Mouse (Mus musculus) neural tube, embryonic 14.5 days (tissue): ENCODE measurements around the gene Rbm28. TPM values are rescaled to one million over a fixed set of nuclear protein-coding genes. Genes with fewer than 3 reads are reported as not detected.
A peak's percentile ranks its signal among the peaks of the same experiment; 100 is the strongest.

ENCODE experiments used
- ATAC-seq: fragments of 200-750 bp; cut with Nextera tagmentation; 2 replicates; pipeline ENCODE4 v1.8.0; 2017; ENCODE audit warnings: low read depth, mild to moderate bottlenecking, moderate TSS enrichment, moderate library complexity
- H3K27ac ChIP-seq: fragments of 300-500 bp; sonication (generic); 2 replicates; pipeline ENCODE4 v1.5.1; 2014; ENCODE audit warnings: low read depth, mild to moderate bottlenecking, control low read depth, low read length, moderate library complexity, mixed read lengths
- H3K27me3 ChIP-seq: fragments of 300-500 bp; sonication (generic); 2 replicates; pipeline ENCODE4 v1.6.1; 2014; ENCODE audit warnings: low read length; ENCODE audit not compliant: control insufficient read depth, insufficient read depth
- H3K36me3 ChIP-seq: fragments of 300-500 bp; sonication (generic); 2 replicates; pipeline ENCODE4 v1.6.1; 2014; ENCODE audit warnings: low read length, mixed read lengths; ENCODE audit not compliant: control insufficient read depth, insufficient read depth
- H3K4me1 ChIP-seq: fragments of 300-500 bp; sonication (generic); 2 replicates; pipeline ENCODE4 v1.6.1; 2014; ENCODE audit warnings: low read length; ENCODE audit not compliant: control insufficient read depth, insufficient read depth
- H3K4me2 ChIP-seq: fragments of 300-500 bp; sonication (generic); 2 replicates; pipeline ENCODE4 v1.6.1; 2014; ENCODE audit warnings: mild to moderate bottlenecking, low read depth, low read length, control low read depth
- H3K4me3 ChIP-seq: fragments of 300-500 bp; sonication (generic); 2 replicates; pipeline ENCODE4 v1.5.1; 2014; ENCODE audit warnings: low read depth, low read length, control low read depth, mixed read lengths
- H3K9ac ChIP-seq: fragments of 300-500 bp; sonication (generic); replicated peaks from 2 replicates; pipeline ENCODE4 v1.6.1; 2014; ENCODE audit warnings: low read depth, mild to moderate bottlenecking, control low read depth, low read length, mixed read lengths
- H3K9me3 ChIP-seq: fragments of 300-500 bp; sonication (generic); 2 replicates; pipeline ENCODE4 v1.6.1; 2016; ENCODE audit warnings: low read length; ENCODE audit not compliant: control insufficient read depth
- WGBS: fragments of 180-500 bp; shearing (Covaris S2); extraction: QIAGEN DNeasy Blood & Tissue Kit; methylation state at CpG from one replicate; pipeline ENCODE4 v1.1.7; 2014; 5-methylcytosine and 5-hydroxymethylcytosine counted together
- polyA plus RNA-seq: library from polyadenylated mRNA; unstranded; fragments of >200 nt; fragmentation: Nextera tagmentation; extraction: Ambion mirVana; gene quantifications from 2 replicates; pipeline ENCODE4 v1.2.1, GENCODE M21; 2014

Gene Rbm28
- polyA plus RNA-seq, 1 experiment from 2014 or later: 44.5 TPM

GRCm38 (mm10) chr6:29137441-29137840 lies 27.4 kb downstream of the Rbm28 start:
- WGBS: 96% methylated on average over 9 of the region's 9 CpGs
- Histone ChIP-seq H3K4me1 (no peaks in the 10 kb centered on the region), H3K9ac (no peak overlapping the region), H3K27ac (no peak overlapping the region), H3K27me3 (no peaks in the 10 kb centered on the region), H3K4me3 (no peak overlapping the region), H3K9me3 (no peaks in the 10 kb centered on the region), H3K36me3 (peaks cover 32% of the 10 kb centered on the region), H3K4me2 (no peak overlapping the region)
- ATAC-seq: no peak

- peaks cover 47% of the 10 kb centered on the region for H3K36me3 ChIP-seq
- H3K4me1 ChIP-seq: no peaks in the 10 kb centered on the region
- H3K4me3 ChIP-seq: no peak overlapping the region
- H3K9me3 ChIP-seq: no peaks in the 10 kb centered on the region
- H3K27me3 ChIP-seq: no peaks in the 10 kb centered on the region
- H3K27ac ChIP-seq: no peak overlapping the region
- WGBS: 93% methylated on average over 9 of the region's 9 CpGs
- ATAC-seq: no peak
- H3K9ac ChIP-seq: no peak overlapping the region
- no peak overlapping the region for H3K4me2 ChIP-seq
These were observed 31.7 kb downstream of the Rbm28 start for GRCm38 (mm10) chr6:29133100-29133499.

- Histone ChIP-seq H3K4me3 (no peak overlapping the region), H3K27ac (no peak overlapping the region), H3K27me3 (no peaks in the 10 kb centered on the region), H3K9me3 (no peaks in the 10 kb centered on the region), H3K4me2 (no peak overlapping the region), H3K9ac (no peak overlapping the region), H3K36me3 (peaks cover 34% of the 10 kb centered on the region), H3K4me1 (no peaks in the 10 kb centered on the region)
- ATAC-seq: no peak
- 92% methylated on average over 7 of the region's 7 CpGs for WGBS
These were observed 37.9 kb downstream of the Rbm28 start for GRCm38 (mm10) chr6:29126878-29127426.

GRCm38 (mm10) chr6:29119990-29120389 lies 44.8 kb downstream of the Rbm28 start:
- WGBS: 86% methylated on average over 13 of the region's 13 CpGs
- H3K4me3 ChIP-seq: no peak overlapping the region
- H3K9ac ChIP-seq: no peak overlapping the region
- ATAC-seq: no peak
- H3K9me3 ChIP-seq: no peaks in the 10 kb centered on the region
- no peak overlapping the region for H3K4me2 ChIP-seq
- no peak overlapping the region for H3K27ac ChIP-seq
- H3K4me1 ChIP-seq: no peaks in the 10 kb centered on the region
- no peaks in the 10 kb centered on the region for H3K27me3 ChIP-seq
- peaks cover 7% of the 10 kb centered on the region; the same call in 1 of the 2 replicates for H3K36me3 ChIP-seq

DNA sequence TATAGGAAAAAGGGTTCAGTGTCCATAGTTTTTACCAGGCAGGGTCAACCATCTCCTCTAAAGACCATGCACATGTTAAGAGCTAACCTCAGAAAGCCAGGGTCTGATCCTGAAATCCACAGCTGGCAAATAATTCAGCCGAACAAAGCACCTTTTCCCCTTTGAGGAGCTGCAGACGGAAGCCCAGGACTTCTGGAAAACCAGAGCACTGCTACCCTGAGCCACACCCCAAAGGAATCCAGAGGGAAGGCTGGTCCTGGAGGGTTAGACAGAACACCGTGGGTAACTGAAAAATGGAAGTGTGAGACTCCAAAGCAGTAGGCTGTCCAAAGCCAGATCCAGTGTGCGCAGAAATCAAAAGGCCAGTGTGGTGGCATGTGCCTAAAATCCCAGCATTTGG lies 45.8 kb downstream of the Rbm28 start:
- Histone ChIP-seq H3K9ac (no peak overlapping the region), H3K27me3 (no peaks in the 10 kb centered on the region)
- no peak for ATAC-seq

GRCm38 (mm10) chr6:29118231-29118630 lies 46.6 kb downstream of the Rbm28 start:
- Histone ChIP-seq H3K4me3 (no peak overlapping the region), H3K36me3 (no peaks in the 10 kb centered on the region), H3K4me2 (no peak overlapping the region), H3K9ac (no peak overlapping the region), H3K27ac (no peak overlapping the region), H3K27me3 (no peaks in the 10 kb centered on the region), H3K9me3 (no peaks in the 10 kb centered on the region), H3K4me1 (no peaks in the 10 kb centered on the region)
- 0 out of 2 replicates have a peak, but pooled peaks have one; percentile 40 for ATAC-seq

More for the DNA sequence above, 45.8 kb downstream of the Rbm28 start:
- Histone ChIP-seq H3K4me3 (no peak overlapping the region), H3K27ac (no peak overlapping the region), H3K4me2 (no peak overlapping the region), H3K36me3 (no peaks in the 10 kb centered on the region), H3K4me1 (no peaks in the 10 kb centered on the region), H3K9me3 (no peaks in the 10 kb centered on the region)
- WGBS: 78% methylated on average over 4 of the region's 4 CpGs

- H3K4me2 ChIP-seq: no peak overlapping the region
- no peaks in the 10 kb centered on the region for H3K27me3 ChIP-seq
- H3K9me3 ChIP-seq: no peaks in the 10 kb centered on the region
- no peaks in the 10 kb centered on the region for H3K4me1 ChIP-seq
- WGBS: 43% methylated on average over 7 of the region's 7 CpGs
- no peak overlapping the region for H3K27ac ChIP-seq
- ATAC-seq: peak; percentile 64; the same call in 1 of the 2 replicates
- H3K9ac ChIP-seq: no peak overlapping the region
- no peak overlapping the region for H3K4me3 ChIP-seq
- H3K36me3 ChIP-seq: no peaks in the 10 kb centered on the region
These were observed 47.2 kb downstream of the Rbm28 start for GRCm38 (mm10) chr6:29117417-29118104.

DNA sequence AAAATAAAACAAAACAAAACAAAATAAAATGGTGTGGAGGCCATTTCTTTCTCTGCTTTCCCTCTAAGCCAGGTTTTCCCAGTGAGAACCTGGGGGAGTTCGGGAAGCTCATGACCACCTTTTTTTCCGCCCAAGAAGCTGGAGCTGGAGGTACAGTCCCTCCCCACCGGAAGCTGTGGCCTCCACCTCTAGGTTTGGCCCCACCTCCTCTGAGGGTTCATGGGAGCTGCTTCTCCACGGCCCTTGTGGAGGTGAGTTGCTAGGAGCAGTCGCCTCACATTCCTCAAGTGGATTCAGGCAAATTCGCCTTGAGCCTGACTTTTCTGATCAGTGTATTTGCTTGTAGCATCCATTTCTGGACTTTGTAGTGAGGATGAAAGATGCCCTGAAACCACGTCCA lies 49.0 kb downstream of the Rbm28 start:
- no peak for ATAC-seq
- WGBS: 69% methylated on average over 7 of the region's 7 CpGs
- Histone ChIP-seq H3K4me3 (no peak overlapping the region), H3K4me2 (no peak overlapping the region), H3K27ac (no peak overlapping the region), H3K27me3 (no peaks in the 10 kb centered on the region), H3K9me3 (no peaks in the 10 kb centered on the region), H3K4me1 (no peaks in the 10 kb centered on the region), H3K36me3 (no peaks in the 10 kb centered on the region), H3K9ac (no peak overlapping the region)

DNA sequence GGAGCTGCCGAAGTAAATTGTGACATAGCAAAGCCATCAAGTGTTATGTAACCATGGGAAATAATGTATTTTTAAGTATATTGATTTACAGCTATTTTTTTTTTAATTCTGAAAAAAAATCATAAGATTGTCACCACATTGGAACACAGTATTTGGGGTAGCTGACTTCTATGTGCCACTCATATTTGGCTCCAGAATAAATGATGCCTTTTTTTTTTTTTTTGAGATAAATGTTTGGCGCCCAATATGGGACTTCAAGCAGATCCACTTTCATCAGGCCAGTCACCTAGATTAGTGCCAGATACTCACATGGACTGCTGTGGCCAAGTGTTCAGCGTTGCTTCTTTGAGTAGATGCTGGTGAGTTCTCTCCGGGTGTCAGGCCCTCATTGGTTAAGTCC lies 53.3 kb downstream of the Rbm28 start:
- Histone ChIP-seq H3K9me3 (no peaks in the 10 kb centered on the region), H3K9ac (no peak overlapping the region), H3K27me3 (no peaks in the 10 kb centered on the region), H3K4me1 (no peaks in the 10 kb centered on the region), H3K4me2 (no peak overlapping the region), H3K4me3 (no peak overlapping the region), H3K36me3 (no peaks in the 10 kb centered on the region), H3K27ac (no peak overlapping the region)
- no peak for ATAC-seq
- WGBS: 90% methylated on average over 4 of the region's 4 CpGs
